ENCODE assay signal across 10 mouse cellular contexts in the genomic region with DNA sequence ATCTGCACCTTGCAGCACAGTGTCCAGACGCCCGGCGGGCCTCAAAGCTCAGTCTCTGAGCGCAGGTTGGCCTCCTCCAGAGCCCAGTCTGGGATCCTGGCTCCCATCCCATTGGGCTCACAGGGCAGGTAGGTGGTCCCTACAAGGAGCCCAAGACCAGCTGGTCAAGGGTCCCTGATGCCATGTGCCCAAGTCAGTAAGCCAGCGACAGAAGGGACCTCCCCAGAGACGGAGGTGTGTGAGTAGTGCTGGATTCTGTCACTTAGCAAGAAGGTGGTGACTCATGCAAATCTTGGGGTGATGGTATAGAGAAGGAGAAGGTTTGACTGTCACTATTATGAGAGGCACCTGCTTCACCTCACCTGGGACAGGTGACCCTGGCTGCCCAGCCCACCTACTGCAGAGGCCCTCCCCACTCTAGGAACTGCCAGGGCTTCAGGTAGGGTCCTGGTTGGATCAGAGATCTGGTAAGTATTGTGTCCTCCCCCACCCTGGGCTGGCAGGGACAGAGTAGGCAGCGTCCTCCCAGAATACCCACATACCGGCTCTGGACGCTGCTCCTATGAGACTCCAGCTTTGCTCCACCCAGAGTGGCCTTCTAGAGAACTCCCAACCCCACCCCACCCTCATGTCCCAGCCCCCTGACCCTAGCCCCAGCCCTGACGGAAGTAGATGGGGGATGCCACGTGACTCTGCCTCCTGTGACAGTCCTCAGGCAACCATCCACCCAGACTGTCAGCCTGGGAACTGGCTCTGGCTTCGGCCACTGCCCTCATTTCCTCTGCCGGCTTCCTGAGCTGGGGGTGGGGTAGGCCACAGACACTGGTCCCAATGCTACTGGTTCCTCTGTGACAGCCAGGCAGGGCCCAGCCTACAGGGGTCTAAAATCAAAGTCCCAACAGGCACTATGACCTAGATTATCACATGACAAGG. TPM values are rescaled to one million over a fixed set of nuclear protein-coding genes. Genes with fewer than 3 reads are reported as not detected.
DNase-seq lines count a peak whose midpoint lies in the region; ATAC-seq and TF ChIP-seq lines count a peak whose summit lies in the region.
"Had no signal": no experiment of that assay in that cellular context is flagged by ENCODE, and none has a peak within 500 bp of the region (broad histone marks: within the 10 kb centered on the region; RNA-seq: fewer than 3 reads in every experiment).

No protein-coding gene starts in this region.

- H3K27ac ChIP-seq in bone marrow macrophage, adult 2 months (ENCODE audit: insufficient read depth, low read depth, low read length): peak overlapping the region; percentile 91
- peak overlapping the region; percentile 57 for H3K27ac ChIP-seq in heart, embryonic 11.5 days (ENCODE audit: low read depth, low read length)
- 0 out of 2 replicates have a peak overlapping the region, but pooled peaks have one; percentile 24 for H3K27ac ChIP-seq in kidney, embryonic 14.5 days (ENCODE audit: low read depth, low read length)
- H3K27ac ChIP-seq in stomach, postnatal 0 days (replicated peaks): peak overlapping the region; percentile 58
- H3K27ac ChIP-seq: neural tube, embryonic 12.5 days had no signal

- TF ChIP-seq POLR2A in bone marrow macrophage, adult 2 months (IDR thresholded peaks at IDR 0.05; ENCODE audit: borderline replicate concordance, low read depth, low read length): no peak

- H3K4me3 ChIP-seq in bone marrow macrophage, adult 2 months (ENCODE audit: insufficient read depth, low read length): peak overlapping the region; percentile 62
- no peak overlapping the region for H3K4me3 ChIP-seq in heart, embryonic 11.5 days (ENCODE audit: low read depth, low read length)
- no peak overlapping the region for H3K4me3 ChIP-seq in kidney, embryonic 14.5 days (ENCODE audit: low read length)
- H3K4me3 ChIP-seq in stomach, postnatal 0 days (ENCODE audit: low read depth, low read length): no peak overlapping the region
- H3K4me3 ChIP-seq: neural tube, embryonic 12.5 days had no signal

- no peaks in the 10 kb centered on the region for H3K36me3 ChIP-seq in heart, embryonic 11.5 days (ENCODE audit: control insufficient read depth, insufficient read depth, low read length)
- H3K36me3 ChIP-seq in kidney, embryonic 14.5 days (ENCODE audit: control insufficient read depth, insufficient read depth, low read length): no peaks in the 10 kb centered on the region
- H3K36me3 ChIP-seq in stomach, postnatal 0 days (ENCODE audit: control insufficient read depth, insufficient read depth, low read length): no peaks in the 10 kb centered on the region
- H3K36me3 ChIP-seq: neural tube, embryonic 12.5 days had no signal

- 51% methylated on average over 13 of the region's 13 CpGs for WGBS in heart, embryonic 11.5 days (ENCODE audit: insufficient replicate concordance)
- 57% methylated on average over 12 of the region's 13 CpGs for WGBS in kidney, embryonic 14.5 days
- 60% methylated on average over 13 of the region's 13 CpGs for WGBS in stomach, postnatal 0 days

- no peak for TF ChIP-seq EP300 in stomach, postnatal 0 days (optimal IDR thresholded peaks at IDR 0.05)

- H3K4me1 ChIP-seq in bone marrow macrophage, adult 2 months (ENCODE audit: control insufficient read depth, insufficient read depth, low read length): peaks cover 54% of the 10 kb centered on the region
- H3K4me1 ChIP-seq in heart, embryonic 11.5 days (ENCODE audit: control insufficient read depth, insufficient read depth, low read length): peaks cover 25% of the 10 kb centered on the region
- H3K4me1 ChIP-seq in kidney, embryonic 14.5 days (ENCODE audit: control insufficient read depth, insufficient read depth, low read length): peaks cover 6% of the 10 kb centered on the region
- H3K4me1 ChIP-seq in stomach, postnatal 0 days (replicated peaks; ENCODE audit: control insufficient read depth, insufficient read depth): peaks cover 5% of the 10 kb centered on the region

- no peaks in the 10 kb centered on the region for H3K9me3 ChIP-seq in heart, embryonic 11.5 days (replicated peaks; ENCODE audit: control insufficient read depth, low read length)
- H3K9me3 ChIP-seq in kidney, embryonic 14.5 days (ENCODE audit: control insufficient read depth, low read length): no peaks in the 10 kb centered on the region
- H3K9me3 ChIP-seq in stomach, postnatal 0 days (ENCODE audit: control insufficient read depth, low read length): no peaks in the 10 kb centered on the region
- H3K9me3 ChIP-seq: neural tube, embryonic 12.5 days had no signal

- peak overlapping the region; percentile 11; the same call in 1 of the 2 replicates for H3K4me2 ChIP-seq in heart, embryonic 11.5 days
- no peak overlapping the region for H3K4me2 ChIP-seq in kidney, embryonic 14.5 days (replicated peaks; ENCODE audit: low read depth, low read length)
- H3K4me2 ChIP-seq in stomach, postnatal 0 days (replicated peaks; ENCODE audit: low read depth): no peak overlapping the region
- H3K4me2 ChIP-seq: neural tube, embryonic 12.5 days had no signal

- H3K27me3 ChIP-seq in heart, embryonic 11.5 days (ENCODE audit: control insufficient read depth, insufficient read depth, low read length): peaks cover 15% of the 10 kb centered on the region
- peaks cover 4% of the 10 kb centered on the region for H3K27me3 ChIP-seq in kidney, embryonic 14.5 days (ENCODE audit: control insufficient read depth, insufficient read depth, low read length)
- no peaks in the 10 kb centered on the region for H3K27me3 ChIP-seq in stomach, postnatal 0 days (ENCODE audit: control insufficient read depth, insufficient read depth, low read length)
- H3K27me3 ChIP-seq: Patski had no signal

- no peak overlapping the region; the same call in 1 of the 2 replicates for H3K9ac ChIP-seq in heart, embryonic 11.5 days (ENCODE audit: low read depth, low read length)
- no peak overlapping the region for H3K9ac ChIP-seq in kidney, embryonic 14.5 days (ENCODE audit: low read depth, low read length)
- H3K9ac ChIP-seq in stomach, postnatal 0 days (ENCODE audit: low read length): no peak overlapping the region
- H3K9ac ChIP-seq: neural tube, embryonic 12.5 days had no signal

- DNase-seq in layer of hippocampus, adult 9-11 months: peak; percentile 87
- DNase-seq in layer of hippocampus, adult 8-10 months (ENCODE audit: low spot score in 2 of 2): no peak
- DNase-seq in lung, postnatal 10 days: peak; percentile 94
- no peak for DNase-seq in stomach, postnatal 0 days (ENCODE audit: low spot score)
- DNase-seq in thymus, postnatal 0 days (ENCODE audit: low spot score): no peak

- TF ChIP-seq CTCF in bone marrow macrophage, adult 2 months (IDR thresholded peaks at IDR 0.05; ENCODE audit: low read depth, low read length): no peak
- no peak for TF ChIP-seq CTCF in stomach, postnatal 0 days (IDR thresholded peaks at IDR 0.05; ENCODE audit: low read depth)

- ATAC-seq in heart, embryonic 11.5 days (replicated peaks; ENCODE audit: insufficient number of reproducible peaks, low FRiP score, low TSS enrichment): peak; percentile 28
- ATAC-seq in kidney, embryonic 14.5 days (ENCODE audit: low FRiP score, low TSS enrichment): peak; percentile 24; the same call in 1 of the 2 replicates
- ATAC-seq in stomach, postnatal 0 days (ENCODE audit: low FRiP score, low TSS enrichment): peak; percentile 36; the same call in 1 of the 2 replicates
- ATAC-seq: Patski had no signal

RNA-seq across cellular contexts. Expression of gene Aatk, which starts 5.5 kb away (rescaled TPM):
- 100 to 1,000 TPM; 217 to 247 (median 224) TPM for total RNA-seq in layer of hippocampus, adult 8-10 months (2022)
- polyA plus RNA-seq in bone marrow macrophage, adult 2 months (2012; ENCODE audit: insufficient read depth, insufficient read length, missing spikeins): 9.5 and 9.9 TPM in 2 replicates
- polyA plus RNA-seq in heart, embryonic 11.5 days (2014; fragmentation: Nextera tagmentation; extraction: Ambion mirVana): 0.24 and 0.35 TPM in 2 replicates
- 1.3 and 1.9 TPM in 2 replicates for polyA plus RNA-seq in kidney, embryonic 14.5 days (2014; fragmentation: Nextera tagmentation; extraction: Ambion mirVana)
- 1.6 and 2.1 TPM in 2 replicates for polyA plus RNA-seq in stomach, postnatal 0 days (2015; fragmentation: Nextera tagmentation; extraction: Ambion mirVana)
- 0.21 and 0.31 TPM in 2 replicates for polyA plus RNA-seq in thymus, postnatal 0 days (2015; fragmentation: Nextera tagmentation; extraction: Ambion mirVana)

RNA-seq across cellular contexts. Expression of gene Cep131, which starts 45.2 kb away (rescaled TPM):
- total RNA-seq in layer of hippocampus, adult 8-10 months (2022): 10 to 100 TPM; 34.0 to 41.5 (median 35.9) TPM
- polyA plus RNA-seq in bone marrow macrophage, adult 2 months (2012; ENCODE audit: insufficient read depth, insufficient read length, missing spikeins): 13.5 and 13.8 TPM in 2 replicates
- 15.1 and 16.0 TPM in 2 replicates for polyA plus RNA-seq in heart, embryonic 11.5 days (2014; fragmentation: Nextera tagmentation; extraction: Ambion mirVana)
- 19.9 and 28.1 TPM in 2 replicates for polyA plus RNA-seq in kidney, embryonic 14.5 days (2014; fragmentation: Nextera tagmentation; extraction: Ambion mirVana)
- polyA plus RNA-seq in stomach, postnatal 0 days (2015; fragmentation: Nextera tagmentation; extraction: Ambion mirVana): 5.8 and 6.3 TPM in 2 replicates
- polyA plus RNA-seq in thymus, postnatal 0 days (2015; fragmentation: Nextera tagmentation; extraction: Ambion mirVana): 9.5 and 11.2 TPM in 2 replicates

RNA-seq across cellular contexts. Expression of gene Tepsin, which starts 57.1 kb away (rescaled TPM):
- total RNA-seq in layer of hippocampus, adult 8-10 months (2022): 10 to 100 TPM; 17.7 to 18.2 (median 18.0) TPM
- polyA plus RNA-seq in bone marrow macrophage, adult 2 months (2012; ENCODE audit: insufficient read depth, insufficient read length, missing spikeins): 20.2 and 21.8 TPM in 2 replicates
- polyA plus RNA-seq in heart, embryonic 11.5 days (2014; fragmentation: Nextera tagmentation; extraction: Ambion mirVana): 14.6 and 18.9 TPM in 2 replicates
- 12.2 and 15.6 TPM in 2 replicates for polyA plus RNA-seq in kidney, embryonic 14.5 days (2014; fragmentation: Nextera tagmentation; extraction: Ambion mirVana)
- 8.3 and 11.5 TPM in 2 replicates for polyA plus RNA-seq in stomach, postnatal 0 days (2015; fragmentation: Nextera tagmentation; extraction: Ambion mirVana)
- 12.3 and 13.2 TPM in 2 replicates for polyA plus RNA-seq in thymus, postnatal 0 days (2015; fragmentation: Nextera tagmentation; extraction: Ambion mirVana)

RNA-seq across cellular contexts. Expression of gene Ndufaf8, which starts 57.3 kb away (rescaled TPM):
- total RNA-seq in layer of hippocampus, adult 8-10 months (2022): 10 to 100 TPM; 17.8 to 46.9 (median 30.6) TPM
- polyA plus RNA-seq in bone marrow macrophage, adult 2 months (2012; ENCODE audit: insufficient read depth, insufficient read length, missing spikeins): 21.1 and 37.7 TPM in 2 replicates
- 83.2 and 83.4 TPM in 2 replicates for polyA plus RNA-seq in heart, embryonic 11.5 days (2014; fragmentation: Nextera tagmentation; extraction: Ambion mirVana)
- polyA plus RNA-seq in kidney, embryonic 14.5 days (2014; fragmentation: Nextera tagmentation; extraction: Ambion mirVana): 97.3 and 115 TPM in 2 replicates
- polyA plus RNA-seq in stomach, postnatal 0 days (2015; fragmentation: Nextera tagmentation; extraction: Ambion mirVana): 84.8 and 84.9 TPM in 2 replicates
- 112 and 121 TPM in 2 replicates for polyA plus RNA-seq in thymus, postnatal 0 days (2015; fragmentation: Nextera tagmentation; extraction: Ambion mirVana)

Comparison
In these comparisons a context has a peak if more than half of its experiments do, and no peak if none do; other contexts are left out.
1. DNase-seq: peak in layer of hippocampus, adult 9-11 months (single experiment) and lung, postnatal 10 days (single experiment); none in layer of hippocampus, adult 8-10 months (0 of 2), stomach, postnatal 0 days (single experiment) and thymus, postnatal 0 days (single experiment).
2. H3K27ac ChIP-seq: peak in every context shown above with its lines; median percentile 91 in bone marrow macrophage, adult 2 months; 58 in stomach, postnatal 0 days; 57 in heart, embryonic 11.5 days; 24 in kidney, embryonic 14.5 days.
3. Peak in every context shown above with its lines, with median percentiles within 50 percentile points of each other: ATAC-seq.